Mouse (Mus musculus): Measurements from ENCODE around the gene Pdss1. TPM values are rescaled to one million over a fixed set of nuclear protein-coding genes. Genes with fewer than 3 reads are reported as not detected.

Pdss1 gene
- polyA plus RNA-seq (2012; rRNA removed) = 10.2 and 11.8 TPM in 2 replicates

GRCm38 (mm10) chr2:22895282-22896273 lies at the start of gene Pdss1:
Gene Pdss1 (plus strand): TSS chr2:22895522.

Other genes starting within 250 kb of the Pdss1 start
- gene Apbb1ip, start 121.4 kb upstream of the Pdss1 start, polyA plus RNA-seq (2012; rRNA removed) = 6.1 and 8.5 TPM in 2 replicates
- 19.9 and 26.7 TPM in 2 replicates for gene Abi1, start 144.7 kb downstream of the Pdss1 start, polyA plus RNA-seq (2012; rRNA removed)
- 6.5 and 7.7 TPM in 2 replicates for gene Acbd5, start 172.6 kb downstream of the Pdss1 start, polyA plus RNA-seq (2012; rRNA removed)

All from liver, embryonic 14 days (tissue).